In genomic region chr1:59912413-59913157, GRCm38 (mm10) we compare ENCODE assay signal across 8 mouse cellular contexts. TPM values are rescaled to one million over a fixed set of nuclear protein-coding genes. Genes with fewer than 3 reads are reported as not detected.
DNase-seq lines count a peak whose midpoint lies in the region; ATAC-seq lines count a peak whose summit lies in the region.

TSS of gene Fam117b (plus strand) at chr1:59913006.

- H3K27me3 ChIP-seq in lung, embryonic 16.5 days (ENCODE audit: control insufficient read depth, insufficient read depth, low read depth, low read length), result no peaks in the 10 kb centered on the region

- peak; percentile 95 for DNase-seq in MEL-GATA-1-ER (ENCODE audit: extremely low read depth, low read depth)
- DNase-seq in cerebellum, adult 8-10 months, result peak; percentile 97
- DNase-seq in forelimb bud, embryonic 11.5 days (ENCODE audit: low read depth, low spot score), result peak; percentile 96
- peak; percentile 91 for DNase-seq in layer of hippocampus, adult 9-10 months (ENCODE audit: low spot score)
- peak; percentile 88 for DNase-seq in ovary, postnatal 10 days (ENCODE audit: low spot score)
- peak; percentile 97 to 99 for DNase-seq in thymus, postnatal 10 days (ENCODE audit: low spot score in 2 of 2)

- H3K4me1 ChIP-seq in lung, embryonic 16.5 days (replicated peaks; ENCODE audit: control insufficient read depth, insufficient read depth, low read length), result peaks cover 24% of the 10 kb centered on the region

- 1% methylated on average over 64 of the region's 72 CpGs for WGBS in lung, embryonic 16.5 days

- H3K4me3 ChIP-seq in lung, embryonic 16.5 days (ENCODE audit: low read length), result peak within 1 kb of the TSS; percentile 96

- H3K4me2 ChIP-seq in lung, embryonic 16.5 days (ENCODE audit: low read depth, low read length), result peak within 1 kb of the TSS; percentile 65

- no peaks in the 10 kb centered on the region for H3K9me3 ChIP-seq in lung, embryonic 16.5 days (ENCODE audit: control insufficient read depth, low read length)

- peak within 1 kb of the TSS; percentile 94 for H3K9ac ChIP-seq in lung, embryonic 16.5 days (ENCODE audit: low read length)

- H3K27ac ChIP-seq in lung, embryonic 16.5 days (ENCODE audit: low read length), result peak within 1 kb of the TSS; percentile 94

- no peaks in the 10 kb centered on the region for H3K36me3 ChIP-seq in lung, embryonic 16.5 days (ENCODE audit: control insufficient read depth, insufficient read depth, low read length)

- peak; percentile 95 to 96 for ATAC-seq in hematopoietic stem cell, adult 5-6 weeks (replicated peaks in 1 of 2; ENCODE audit: insufficient read depth in 1 of 2, low FRiP score in 2 of 2, low TSS enrichment in 1 of 2, low read depth in 1 of 2, poor library complexity in 2 of 2, severe bottlenecking in 2 of 2)
- peak; percentile 97 for ATAC-seq in lung, embryonic 16.5 days (ENCODE audit: low read depth)

RNA-seq across cellular contexts. Expression of gene Fam117b, which starts in this region (rescaled TPM):
- 25.0 and 31.0 TPM in 2 replicates for total RNA-seq in hematopoietic stem cell, adult 5-6 weeks (2017)
- polyA plus RNA-seq in lung, embryonic 16.5 days (2015; fragmentation: Nextera tagmentation; extraction: Ambion mirVana), result 8.4 and 8.9 TPM in 2 replicates

Comparison
In these comparisons a context has a peak if more than half of its experiments do, and no peak if none do; other contexts are left out.
1. Peak in every context shown above with its lines: DNase-seq, ATAC-seq, H3K4me3 ChIP-seq and H3K27ac ChIP-seq.